Mouse (Mus musculus) B cell, adult 67 days (primary cell): ENCODE data around the gene Prl2b1. TPM values are rescaled to one million over a fixed set of nuclear protein-coding genes. Genes with fewer than 3 reads are reported as not detected.

Source experiments
- total RNA-seq, 2 experiments: library from RNA; stranded (reverse); gene quantifications; 4 replicates each; pipeline ENCODE4 v1.2.4; 2023

Prl2b1 gene
- total RNA-seq = not detected

DNA sequence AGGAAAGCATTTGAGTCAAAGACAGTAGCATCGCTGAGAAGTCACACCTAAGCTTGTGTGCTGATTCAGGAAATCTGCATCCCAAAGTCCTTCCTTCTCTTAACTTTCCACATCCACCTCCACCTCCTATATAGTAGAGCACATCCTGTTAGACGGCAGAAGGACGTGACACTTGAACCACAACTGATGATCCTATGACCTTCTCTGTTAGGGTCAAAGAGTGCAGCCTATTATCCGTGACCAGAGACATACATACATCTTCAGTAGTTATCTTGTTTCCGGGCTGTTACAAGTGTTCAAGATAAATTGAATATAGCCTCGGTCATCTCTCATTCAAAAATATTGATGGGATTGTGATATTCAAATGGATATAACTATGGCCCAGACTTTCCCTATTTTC lies at the start of gene Prl2b1:
Gene Prl2b1 (minus strand): TSS at position 101 of the 400 bp plus-strand sequence.

DNA sequence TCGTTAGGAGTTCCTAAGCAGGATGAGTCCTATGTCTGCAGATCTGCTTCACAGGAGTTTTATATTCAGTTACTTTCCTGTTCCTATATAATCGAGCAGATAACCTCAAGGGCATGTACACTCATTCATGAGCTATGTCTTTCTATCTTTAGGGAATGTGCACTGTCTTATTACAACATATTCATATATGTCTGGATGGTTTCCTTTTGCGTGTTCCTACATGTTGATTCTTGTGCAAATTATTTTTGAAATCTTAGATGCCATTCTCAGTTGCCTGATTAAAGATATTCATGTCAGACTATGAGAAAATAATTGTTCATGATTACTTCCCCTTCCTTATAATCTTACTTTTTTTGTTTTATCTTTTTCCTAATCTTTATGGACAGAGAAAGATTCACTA lies 47.9 kb upstream of the Prl2b1 start, which contains the start of gene Prl8a6:
Gene Prl8a6 (minus strand): TSS at position 101 of the 400 bp plus-strand sequence.

DNA sequence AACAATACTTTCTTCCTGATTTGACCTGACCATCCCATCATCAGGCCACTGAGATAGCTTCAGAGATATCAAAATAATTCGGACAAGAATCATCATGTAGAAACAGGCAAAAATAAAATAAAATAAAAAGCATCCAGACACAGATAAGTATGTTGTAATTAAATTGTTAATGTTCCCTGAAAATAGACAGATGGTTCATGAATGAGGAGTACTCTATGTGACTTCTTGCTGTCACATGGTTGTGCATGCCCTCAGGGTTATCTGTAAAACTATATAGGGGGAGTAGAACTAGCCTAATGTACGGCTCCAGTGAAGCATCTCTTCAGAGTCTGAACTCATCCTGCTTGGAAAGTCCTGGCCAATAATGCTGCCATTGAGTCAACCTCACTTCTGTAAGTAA lies 45.3 kb downstream of the Prl2b1 start, which contains the start of gene Prl8a2:
Gene Prl8a2 (plus strand): TSS at position 301 of the 400 bp plus-strand sequence.

Other genes with a start within 250 kb of the Prl2b1 start
- not detected for gene Prl3d3, start 234.1 kb downstream of the Prl2b1 start, total RNA-seq
- not detected for gene Prl3c1, start 194.2 kb downstream of the Prl2b1 start, total RNA-seq
- gene Prl3b1, start 149.0 kb downstream of the Prl2b1 start, total RNA-seq = not detected
- not detected for gene Prl3a1, start 131.4 kb downstream of the Prl2b1 start, total RNA-seq
- gene Prl6a1, start 78.2 kb downstream of the Prl2b1 start, total RNA-seq = not detected
- gene Prl8a2, start 45.2 kb downstream of the Prl2b1 start, total RNA-seq = not detected
- gene Prl8a6, start 47.8 kb upstream of the Prl2b1 start, total RNA-seq = not detected
- not detected for gene Prl8a8, start 122.4 kb upstream of the Prl2b1 start, total RNA-seq
- not detected for gene Prl8a9, start 173.8 kb upstream of the Prl2b1 start, total RNA-seq
- gene Prl8a1, start 191.3 kb upstream of the Prl2b1 start, total RNA-seq = not detected
- gene Prl7b1, start 219.7 kb upstream of the Prl2b1 start, total RNA-seq = not detected